Mouse (Mus musculus) cerebellum, adult 9-10 months (tissue): ENCODE data around the gene Rac3.
"Not testable (repeated sequence)": the region's sequence is repeated elsewhere in the genome, so short reads cannot be mapped to it uniquely, and the experiment has no call there.

Experiments
- DNase-seq: peaks from one replicate; pipeline ENCODE4 v3.0.0; 2022

Rac3 gene

DNA sequence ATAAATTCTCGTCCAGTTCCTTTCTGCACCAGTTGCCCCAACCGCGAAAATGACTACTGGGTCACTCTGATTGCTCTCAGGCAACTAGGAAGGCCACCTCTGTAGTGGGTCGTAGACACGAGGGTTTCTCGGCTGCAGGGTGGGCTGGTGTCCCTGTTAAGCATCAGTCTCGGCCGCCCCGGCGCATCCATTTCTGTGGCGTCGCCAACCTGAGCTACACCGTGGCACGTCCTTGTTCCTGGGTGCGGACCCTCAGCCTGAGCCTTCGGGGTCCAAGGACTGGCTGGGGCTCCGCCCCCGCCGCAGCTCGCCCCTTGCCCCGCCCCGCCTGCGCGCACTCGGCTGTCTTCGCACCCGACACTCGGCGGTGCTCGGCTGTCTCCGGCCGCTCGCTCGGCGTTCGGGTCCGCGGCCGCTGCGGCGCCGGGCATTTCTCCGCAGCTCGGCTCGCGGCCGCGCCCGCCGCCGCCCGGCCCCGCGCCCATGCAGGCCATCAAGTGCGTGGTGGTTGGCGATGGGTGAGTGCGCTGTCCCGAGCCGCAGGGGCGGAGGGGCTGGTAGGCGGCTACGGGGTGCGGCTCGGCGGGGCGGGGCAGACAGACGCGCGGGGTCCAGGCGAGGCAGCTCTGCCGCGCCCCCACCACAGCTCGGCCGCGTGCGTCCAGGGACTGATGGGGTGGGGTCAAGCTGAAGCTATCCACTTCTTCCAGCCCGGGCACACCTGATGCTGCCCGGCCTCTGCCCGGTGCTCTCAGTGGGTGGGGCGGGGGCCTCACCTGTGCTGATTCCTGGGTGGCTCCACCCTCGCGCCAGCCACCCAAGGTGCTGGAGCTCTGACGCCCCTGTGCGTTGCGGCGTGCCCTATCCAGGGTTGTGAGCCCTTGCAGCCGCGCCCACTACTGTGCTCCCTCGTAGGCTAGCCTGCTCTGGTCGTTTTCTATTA, at the start of gene Rac3:
TSS of gene Rac3 (plus strand) at position 347 of the 943 bp plus-strand sequence.
- DNase-seq: no peak

GRCm38 (mm10) chr11:120672687-120673593, 48.3 kb upstream of the Rac3 start, which contains the start of gene Aspscr1:
TSS of gene Aspscr1 (plus strand) at chr11:120672973.
- peak; percentile 90 for DNase-seq

- no peak for DNase-seq
Measured at GRCm38 (mm10) chr11:120673594-120674122, 47.6 kb upstream of the Rac3 start.

- DNase-seq: not testable (repeated sequence)
Measured at GRCm38 (mm10) chr11:120675875-120676274, 45.4 kb upstream of the Rac3 start.

- no peak for DNase-seq
Measured at GRCm38 (mm10) chr11:120676951-120677350, 44.3 kb upstream of the Rac3 start.

- no peak for DNase-seq
Measured at GRCm38 (mm10) chr11:120679909-120680308, 41.4 kb upstream of the Rac3 start.

GRCm38 (mm10) chr11:120682683-120683082, 38.6 kb upstream of the Rac3 start:
- no peak for DNase-seq

- no peak for DNase-seq
Measured at GRCm38 (mm10) chr11:120683536-120683935, 37.7 kb upstream of the Rac3 start.

DNA sequence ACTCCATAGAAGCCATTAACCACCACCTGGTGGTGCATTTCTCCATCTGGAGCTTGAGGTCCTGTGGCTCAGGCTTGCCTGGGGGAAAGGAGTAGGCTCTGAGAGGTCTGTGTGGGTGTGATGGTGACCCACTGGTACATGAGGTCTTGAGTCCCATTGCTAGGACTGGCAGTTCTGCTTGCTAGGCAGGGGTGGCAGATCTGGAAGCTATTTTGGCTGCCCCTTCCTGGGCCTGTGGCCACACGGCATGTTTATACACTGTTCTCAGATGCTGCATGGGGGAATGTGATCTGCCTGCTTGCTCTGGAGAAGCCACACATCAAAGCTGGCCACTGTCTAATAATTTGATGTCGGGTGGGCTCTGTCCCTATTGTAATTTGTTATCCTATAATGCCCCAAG, 37.2 kb upstream of the Rac3 start:
- DNase-seq: no peak

- DNase-seq: no peak
Measured at GRCm38 (mm10) chr11:120684660-120685059, 36.6 kb upstream of the Rac3 start.

GRCm38 (mm10) chr11:120686650-120687272, 34.5 kb upstream of the Rac3 start:
- DNase-seq: no peak

GRCm38 (mm10) chr11:120689365-120689764, 31.9 kb upstream of the Rac3 start:
- no peak for DNase-seq

DNA sequence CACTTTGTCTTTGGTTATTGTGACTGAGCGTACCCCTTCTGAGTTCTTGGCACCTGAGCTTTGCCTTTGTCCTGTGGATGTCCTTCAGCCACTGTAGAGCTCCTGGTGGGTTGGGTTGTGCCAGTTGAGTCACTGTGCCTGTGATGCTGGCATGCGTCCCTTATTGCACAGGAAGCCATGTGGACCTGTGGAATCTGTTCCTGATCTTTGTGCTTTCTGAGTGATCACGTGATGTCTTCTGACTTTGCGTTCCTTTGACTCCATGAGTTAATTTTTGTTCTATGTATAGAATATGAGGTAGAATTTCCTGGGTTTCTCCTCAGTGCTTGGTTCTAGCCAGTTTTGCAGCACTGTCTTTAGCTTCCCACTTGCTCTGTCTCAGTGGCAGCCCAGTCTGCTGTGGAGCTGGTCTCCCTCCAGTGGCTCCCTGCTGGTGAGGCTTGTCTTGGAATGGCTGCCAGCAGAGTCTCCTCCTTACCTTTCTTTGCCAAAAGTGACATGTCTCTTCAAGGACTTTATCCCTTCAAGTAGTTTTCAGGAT, 28.7 kb upstream of the Rac3 start:
- no peak for DNase-seq

GRCm38 (mm10) chr11:120693461-120693860, 27.8 kb upstream of the Rac3 start:
- DNase-seq: no peak

DNA sequence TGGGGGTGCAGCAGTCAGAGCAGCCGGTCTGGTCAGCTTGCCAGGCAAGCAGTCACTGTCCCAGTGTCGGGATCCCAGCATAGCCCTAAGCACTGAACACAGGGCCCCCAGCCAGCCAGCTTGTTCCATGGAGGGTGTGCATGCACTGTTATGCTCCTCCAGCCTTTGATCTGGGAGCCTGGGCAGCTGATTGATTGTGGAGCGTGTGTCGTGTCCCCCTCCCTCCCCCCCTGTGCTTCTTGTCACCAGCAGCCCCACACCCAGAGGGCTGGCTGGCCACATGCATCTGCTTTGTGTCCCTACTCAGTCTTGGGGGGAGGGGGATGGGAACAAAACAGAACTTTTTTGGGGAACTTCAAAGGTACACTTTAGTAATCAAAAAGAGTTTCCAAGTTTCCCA, 26.1 kb upstream of the Rac3 start:
- no peak for DNase-seq

GRCm38 (mm10) chr11:120695641-120696040, 25.6 kb upstream of the Rac3 start:
- no peak for DNase-seq

DNA sequence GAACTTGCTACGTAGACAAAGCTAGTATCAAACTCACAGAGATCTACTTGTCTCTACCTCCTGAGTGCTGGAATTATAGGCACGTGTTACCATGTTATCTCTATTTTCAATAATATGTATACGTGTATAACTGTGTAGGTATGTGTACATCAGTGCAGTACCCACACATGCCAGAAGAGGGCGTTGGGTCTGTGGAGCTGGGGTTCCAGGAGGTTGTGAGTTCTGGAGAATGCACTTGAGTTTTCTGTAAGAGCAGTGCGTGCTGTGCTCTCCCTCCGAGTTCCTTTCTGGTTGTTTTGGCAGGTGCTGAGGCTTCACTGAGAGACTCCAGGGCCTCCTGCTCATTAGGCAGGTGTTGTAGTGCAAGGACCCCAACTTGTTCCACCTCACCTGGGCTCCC, 24.7 kb upstream of the Rac3 start:
- no peak for DNase-seq

- no peak for DNase-seq
Measured at GRCm38 (mm10) chr11:120697741-120698140, 23.5 kb upstream of the Rac3 start.

DNA sequence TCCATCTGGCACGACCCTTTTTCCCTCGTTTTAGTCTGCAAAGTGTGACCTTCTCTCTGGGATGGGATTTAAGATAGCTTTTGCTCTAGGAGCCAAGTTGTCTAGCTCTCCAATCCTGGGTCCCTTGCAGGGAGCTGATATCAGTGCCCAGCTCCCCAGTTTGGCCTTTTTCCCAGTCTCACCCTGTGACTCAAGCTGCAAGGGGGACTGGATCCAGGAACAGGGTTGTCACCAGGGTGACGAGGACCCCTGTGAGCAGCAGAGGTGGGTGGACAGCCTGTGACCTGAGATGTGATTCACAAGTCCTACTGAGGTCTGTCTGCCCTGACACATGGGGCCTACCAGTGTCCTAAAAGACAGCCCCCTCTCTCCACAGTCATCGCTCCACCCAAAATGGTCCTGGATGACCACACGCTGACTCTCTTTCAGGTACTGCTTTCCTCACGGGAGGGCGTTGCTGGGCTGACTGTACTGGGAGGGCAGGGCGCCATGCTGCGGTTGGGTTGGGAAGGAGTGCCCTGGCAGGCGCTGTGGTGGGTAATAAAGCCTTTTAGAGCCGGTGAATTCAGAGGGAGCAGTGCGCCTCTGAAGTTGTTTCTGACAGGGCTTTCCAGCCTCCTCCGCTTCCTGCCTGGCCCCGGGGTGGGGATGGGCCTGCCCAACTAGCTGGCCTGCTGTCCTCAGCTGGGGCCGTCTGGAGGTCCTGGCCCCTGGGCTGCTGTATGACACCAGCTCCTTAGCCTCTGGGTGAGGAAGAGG, 17.4 kb upstream of the Rac3 start:
- no peak for DNase-seq

GRCm38 (mm10) chr11:120704486-120705325, 16.6 kb upstream of the Rac3 start:
- DNase-seq: no peak

GRCm38 (mm10) chr11:120706120-120706519, 15.2 kb upstream of the Rac3 start:
- DNase-seq: no peak
